Mouse (Mus musculus) cortical plate, adult 2 months (tissue): Measurements from ENCODE around the gene Tfeb.

Experiments used
- CTCF ChIP-seq: fragments of 200-500 bp; IDR thresholded peaks from 2 replicates; pipeline ENCODE4 v1.5.1; 2011; ENCODE audit warnings: mild to moderate bottlenecking, control low read depth, low read length; ENCODE audit not compliant: insufficient read depth; ENCODE audit errors: extremely low read depth
- POLR2A ChIP-seq: fragments of 200-500 bp; IDR thresholded peaks from 2 replicates; pipeline ENCODE4 v1.6.1; 2011; ENCODE audit warnings: mild to moderate bottlenecking, low read length, control low read depth; ENCODE audit not compliant: insufficient read depth; ENCODE audit errors: extremely low read depth

DNA sequence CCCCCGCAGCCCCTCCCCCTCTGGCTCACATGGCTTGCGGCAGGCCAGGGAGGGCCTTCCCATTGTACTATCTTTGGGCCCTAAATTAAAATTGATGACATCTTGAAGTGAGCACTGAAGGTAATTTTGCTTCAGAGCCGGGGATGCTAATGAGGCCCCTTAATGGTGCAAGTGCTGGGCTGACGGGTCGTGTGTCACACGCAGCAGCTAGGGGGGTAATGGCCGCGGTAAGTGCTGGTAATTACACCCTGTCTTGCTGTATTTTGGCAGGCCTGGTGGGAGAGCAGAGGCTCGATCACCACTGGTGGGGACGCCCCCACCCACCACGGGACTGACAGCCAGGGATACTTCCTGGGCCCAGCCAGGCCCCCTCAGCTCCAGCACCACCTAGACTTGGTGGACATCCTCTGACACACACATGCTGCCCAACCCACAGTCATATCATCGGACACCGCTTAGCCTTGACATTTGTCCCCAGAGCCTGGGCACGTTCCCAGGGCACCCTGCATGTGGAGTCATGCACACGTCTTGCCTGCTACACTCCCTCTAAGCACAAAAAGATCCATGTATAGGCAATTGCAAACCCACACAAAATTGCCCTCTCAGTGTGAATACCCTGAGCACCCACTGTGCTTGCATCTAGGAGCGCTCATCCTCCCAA is 59.5 kb downstream of the Tfeb start:
- no peak for TF ChIP-seq CTCF
- TF ChIP-seq POLR2A = no peak
